Comparison of ENCODE assay signal across 10 mouse cellular contexts in the genomic region with DNA sequence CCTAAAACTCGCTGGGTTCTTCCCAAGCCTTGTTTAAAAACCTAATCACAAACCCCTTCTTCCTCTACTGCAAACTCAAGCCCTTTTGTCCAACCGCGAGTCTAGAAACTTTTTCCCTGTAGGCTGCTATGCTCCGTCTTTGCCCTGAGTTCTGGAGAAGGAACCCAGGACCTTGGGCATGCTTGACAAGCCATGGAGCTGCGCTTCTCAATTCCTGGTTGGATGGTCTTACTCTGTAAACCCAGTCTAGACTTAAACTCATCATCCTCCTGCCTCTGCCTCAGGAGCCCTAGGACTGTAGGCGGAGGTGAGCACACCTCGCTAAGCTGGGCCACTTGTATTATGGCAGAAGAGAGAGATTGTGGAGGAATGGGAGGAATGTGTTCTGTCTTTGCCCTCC. TPM values are rescaled to one million over a fixed set of nuclear protein-coding genes. Genes with fewer than 3 reads are reported as not detected.
A peak's percentile ranks its signal among the peaks of the same experiment; 100 is the strongest.
DNase-seq lines count a peak whose midpoint lies in the region; ATAC-seq and TF ChIP-seq lines count a peak whose summit lies in the region.
"Had no signal": no experiment of that assay in that cellular context is flagged by ENCODE, and none has a peak within 500 bp of the region (broad histone marks: within the 10 kb centered on the region; RNA-seq: fewer than 3 reads in every experiment).

No protein-coding gene starts in this region.

- no peak overlapping the region; the same call in 1 of the 2 replicates for H3K4me2 ChIP-seq in midbrain, embryonic 15.5 days
- H3K4me2 ChIP-seq in intestine, embryonic 15.5 days (replicated peaks), result peak overlapping the region; percentile 75

- DNase-seq in heart, embryonic 10.5 days (ENCODE audit: low spot score), result no peak
- no peak for DNase-seq in heart, postnatal 14 days
- no peak for DNase-seq in midbrain, embryonic 10.5 days (ENCODE audit: low spot score)
- DNase-seq in right cerebral cortex, postnatal 25 days, result no peak
- no peak for DNase-seq in gastrocnemius, adult 8-10 months (ENCODE audit: low spot score in 2 of 2)
- DNase-seq: cerebellum, adult 11-12 months had no signal

- H3K9me3 ChIP-seq in heart, embryonic 10.5 days, result no peaks in the 10 kb centered on the region
- H3K9me3 ChIP-seq in midbrain, embryonic 10.5 days (replicated peaks), result no peaks in the 10 kb centered on the region
- no peaks in the 10 kb centered on the region for H3K9me3 ChIP-seq in midbrain, embryonic 15.5 days
- H3K9me3 ChIP-seq in intestine, embryonic 15.5 days, result no peaks in the 10 kb centered on the region

- no peak for ATAC-seq in midbrain, embryonic 15.5 days (replicated peaks)
- ATAC-seq in intestine, embryonic 15.5 days, result no peak

- peaks cover 9% of the 10 kb centered on the region; the same call in 1 of the 2 replicates for H3K36me3 ChIP-seq in heart, embryonic 10.5 days
- H3K36me3 ChIP-seq in midbrain, embryonic 10.5 days, result no peaks in the 10 kb centered on the region
- H3K36me3 ChIP-seq in midbrain, embryonic 15.5 days (replicated peaks), result no peaks in the 10 kb centered on the region
- no peaks in the 10 kb centered on the region for H3K36me3 ChIP-seq in intestine, embryonic 15.5 days
- no peaks in the 10 kb centered on the region for H3K36me3 ChIP-seq in small intestine, adult 2 months (ENCODE audit: control insufficient read depth, insufficient read depth, low read length)

- peaks cover 50% of the 10 kb centered on the region for H3K4me1 ChIP-seq in heart, embryonic 10.5 days
- H3K4me1 ChIP-seq in midbrain, embryonic 10.5 days, result peaks cover 49% of the 10 kb centered on the region
- peaks cover 7% of the 10 kb centered on the region for H3K4me1 ChIP-seq in midbrain, embryonic 15.5 days
- peaks cover 14% of the 10 kb centered on the region; the same call in 1 of the 2 replicates for H3K4me1 ChIP-seq in intestine, embryonic 15.5 days (replicated peaks)
- 0 out of 2 replicates have a peak, but pooled peaks cover 2% of the 10 kb centered on the region for H3K4me1 ChIP-seq in small intestine, adult 2 months (ENCODE audit: control insufficient read depth, insufficient read depth, insufficient read length, low read length)

- H3K27me3 ChIP-seq in heart, embryonic 10.5 days (ENCODE audit: insufficient read depth, poor library complexity, severe bottlenecking), result no peaks in the 10 kb centered on the region
- no peaks in the 10 kb centered on the region for H3K27me3 ChIP-seq in midbrain, embryonic 10.5 days (ENCODE audit: low read depth, poor library complexity, severe bottlenecking)
- no peaks in the 10 kb centered on the region for H3K27me3 ChIP-seq in midbrain, embryonic 15.5 days (replicated peaks)
- H3K27me3 ChIP-seq in intestine, embryonic 15.5 days (replicated peaks), result no peaks in the 10 kb centered on the region
- no peaks in the 10 kb centered on the region for H3K27me3 ChIP-seq in small intestine, adult 2 months (ENCODE audit: control insufficient read depth, insufficient read depth, low read length)

- no peak for TF ChIP-seq POLR2A in small intestine, adult 2 months (IDR thresholded peaks at IDR 0.05; ENCODE audit: low read depth, low read length)

- no peak overlapping the region for H3K9ac ChIP-seq in midbrain, embryonic 15.5 days
- H3K9ac ChIP-seq in intestine, embryonic 15.5 days, result no peak overlapping the region

- H3K27ac ChIP-seq in heart, embryonic 10.5 days, result no peak overlapping the region
- H3K27ac ChIP-seq in midbrain, embryonic 10.5 days (replicated peaks), result no peak overlapping the region
- H3K27ac ChIP-seq in midbrain, embryonic 15.5 days, result no peak overlapping the region
- no peak overlapping the region for H3K27ac ChIP-seq in intestine, embryonic 15.5 days
- H3K27ac ChIP-seq in small intestine, adult 2 months (ENCODE audit: insufficient read depth, low read depth, low read length), result peak overlapping the region; percentile 1; the same call in 1 of the 2 replicates

- peak overlapping the region; percentile 66; the same call in 1 of the 2 replicates for H3K4me3 ChIP-seq in heart, embryonic 10.5 days
- peak overlapping the region; percentile 1; the same call in 1 of the 2 replicates for H3K4me3 ChIP-seq in midbrain, embryonic 10.5 days
- no peak overlapping the region for H3K4me3 ChIP-seq in midbrain, embryonic 15.5 days
- 0 out of 2 replicates have a peak overlapping the region, but pooled peaks have one; percentile 50 for H3K4me3 ChIP-seq in intestine, embryonic 15.5 days (replicated peaks)
- peak overlapping the region; percentile 32; the same call in 1 of the 2 replicates for H3K4me3 ChIP-seq in small intestine, adult 2 months (ENCODE audit: low read depth, low read length)

- TF ChIP-seq CTCF in small intestine, adult 2 months (IDR thresholded peaks at IDR 0.05; ENCODE audit: extremely low read depth, insufficient read length, insufficient replicate concordance, low read depth, low read length), result no peak

- intact Hi-C loops in heart, postnatal 14 days (cut with DNase I), result loop anchor here (5.0 kb wide), 2 partner anchors 44 to 126 kb away; no protein-coding TSS in a partner anchor

- 73% methylated on average over 7 of the region's 7 CpGs for WGBS in heart, embryonic 10.5 days
- 95% methylated on average over 7 of the region's 7 CpGs for WGBS in midbrain, embryonic 10.5 days
- WGBS in midbrain, embryonic 15.5 days, result 96% methylated on average over 7 of the region's 7 CpGs
- 92% methylated on average over 7 of the region's 7 CpGs for WGBS in intestine, embryonic 15.5 days
- 87% methylated on average over 7 of the region's 7 CpGs for WGBS in small intestine, adult 2 months

RNA-seq across cellular contexts. Expression of gene C9, which starts 56.5 kb away (rescaled TPM):
- not detected in 2 replicates for polyA plus RNA-seq in heart, embryonic 10.5 days (2016; fragmentation: Nextera tagmentation; extraction: Ambion mirVana)
- total RNA-seq in heart, postnatal 14 days (2021), result not detected
- polyA plus RNA-seq in midbrain, embryonic 10.5 days (2016; fragmentation: Nextera tagmentation; extraction: Ambion mirVana), result not detected in 2 replicates
- not detected in 2 replicates for polyA plus RNA-seq in midbrain, embryonic 15.5 days (2015; fragmentation: Nextera tagmentation; extraction: Ambion mirVana)
- polyA plus RNA-seq in intestine, embryonic 15.5 days (2015; fragmentation: Nextera tagmentation; extraction: Ambion mirVana), result 2.9 and 4.2 TPM in 2 replicates
- polyA plus RNA-seq in small intestine, adult 2 months (2012; rRNA removed), result not detected in 2 replicates
- total RNA-seq in gastrocnemius, adult 8-10 months (2022), result not detected
- total RNA-seq: left cerebral cortex, postnatal 36 days had no signal
